Mouse (Mus musculus) lung, adult 2 months (tissue): ENCODE results near the gene Man2a1. TPM values are rescaled to one million over a fixed set of nuclear protein-coding genes. Genes with fewer than 3 reads are reported as not detected.

ENCODE experiments used
- DNase-seq: peaks from one replicate; pipeline ENCODE4 v3.0.0; 2022
- H3K4me1 ChIP-seq: fragments of 200-500 bp; 2 replicates; pipeline ENCODE4 v1.6.1; 2011; ENCODE audit warnings: low read length; ENCODE audit not compliant: control insufficient read depth, insufficient read depth
- H3K4me3 ChIP-seq: fragments of 200-500 bp; replicated peaks from 2 replicates; pipeline ENCODE3; 2011; ENCODE audit warnings: low read depth, mild to moderate bottlenecking, control low read depth, low read length; ENCODE audit errors: extremely low read depth
- CTCF ChIP-seq: fragments of 200-500 bp; IDR thresholded peaks from 2 replicates; pipeline ENCODE4 v1.5.1; 2011; ENCODE audit warnings: mild to moderate bottlenecking, low read length, control low read depth; ENCODE audit not compliant: insufficient read depth
- POLR2A ChIP-seq: fragments of 200-500 bp; IDR thresholded peaks from 2 replicates; pipeline ENCODE4 v1.6.1; 2011; ENCODE audit warnings: low read depth, mild to moderate bottlenecking, control low read depth, low read length, borderline replicate concordance; ENCODE audit errors: extremely low read depth
- WGBS: fragments of 180-500 bp; shearing (Covaris S2); methylation state at CpG from one replicate; pipeline ENCODE4 v1.1.7; 2018; 5-methylcytosine and 5-hydroxymethylcytosine counted together
- polyA plus RNA-seq: library from polyadenylated mRNA; depleted of rRNA; stranded (reverse); fragments of >200 nt; gene quantifications from 2 replicates; pipeline ENCODE4 v1.2.3, GENCODE M21; 2012

The Man2a1 gene
- polyA plus RNA-seq, 1 experiment: 16.9 TPM

DNA sequence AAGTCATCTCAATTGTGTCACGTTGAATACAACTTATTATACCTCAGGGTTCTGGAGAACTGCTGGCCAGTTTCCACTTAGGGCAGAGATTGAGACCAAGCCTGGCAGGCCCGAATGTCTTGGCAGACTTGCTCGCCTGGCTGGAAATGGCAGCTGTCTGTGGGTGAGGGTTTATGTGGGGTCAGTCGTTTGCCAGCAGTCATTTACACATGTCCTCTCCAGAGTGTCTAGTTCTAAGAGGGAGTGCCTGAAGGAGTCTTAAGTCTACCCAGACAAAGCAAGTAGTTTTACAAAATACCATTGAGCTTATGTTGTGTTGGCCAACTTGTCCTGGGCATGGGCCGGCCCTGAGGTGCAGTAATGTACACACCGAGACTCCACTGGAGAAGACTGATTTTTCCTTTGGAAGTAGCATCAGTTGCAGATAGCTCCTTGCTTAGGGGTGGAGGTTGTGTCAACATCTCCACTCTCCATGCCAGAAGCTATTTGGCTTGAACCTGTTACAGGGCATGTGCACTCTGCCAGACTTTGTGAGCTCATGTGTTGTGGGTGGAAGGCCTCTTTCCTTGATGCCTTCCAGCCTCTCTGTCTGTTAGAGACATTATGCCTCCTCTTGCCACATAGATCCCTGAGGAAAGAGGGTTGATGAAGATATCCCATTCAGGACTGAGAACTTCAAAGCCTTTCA is 84.8 kb downstream of the Man2a1 start:
- TF ChIP-seq POLR2A: no peak
- no peak for TF ChIP-seq CTCF
- H3K4me3 ChIP-seq: no peak overlapping the region
- peaks cover 20% of the 10 kb centered on the region for H3K4me1 ChIP-seq
- 38% methylated on average over 6 of the region's 6 CpGs for WGBS
- peak; percentile 39 for DNase-seq

- WGBS: 97% methylated on average over 3 of the region's 3 CpGs
- H3K4me3 ChIP-seq: no peak overlapping the region
- TF ChIP-seq POLR2A (no peak), CTCF (no peak)
- DNase-seq: no peak
- H3K4me1 ChIP-seq: peaks cover 11% of the 10 kb centered on the region
Observed at GRCm38 (mm10) chr17:64689614-64690013, 89.1 kb downstream of the Man2a1 start.

GRCm38 (mm10) chr17:64697277-64697831 is 96.8 kb downstream of the Man2a1 start:
- WGBS: 94% methylated on average over 10 of the region's 10 CpGs
- Histone ChIP-seq H3K4me1 (no peaks in the 10 kb centered on the region), H3K4me3 (no peak overlapping the region)
- TF ChIP-seq POLR2A: no peak
- TF ChIP-seq CTCF: no peak
- DNase-seq: no peak

DNA sequence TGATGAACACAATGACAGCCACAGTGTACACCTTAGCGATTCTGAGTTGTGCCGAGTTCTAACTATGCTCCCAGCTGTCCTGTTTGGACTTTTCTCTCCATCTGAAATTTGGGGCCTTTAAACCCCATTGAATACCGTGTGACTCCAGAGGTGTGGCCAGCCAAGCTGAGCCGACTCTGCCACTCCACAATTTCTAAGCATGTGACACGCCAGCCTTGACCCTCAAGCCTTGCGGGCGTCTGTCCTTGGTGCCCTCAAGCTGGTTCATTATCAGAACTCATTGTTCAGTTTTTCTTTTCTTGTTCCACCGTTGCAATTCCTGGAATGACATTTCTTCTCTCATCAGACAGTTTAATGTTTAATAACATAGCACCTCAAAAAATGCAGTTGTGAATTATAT is 98.0 kb downstream of the Man2a1 start:
- DNase-seq: no peak
- H3K4me1 ChIP-seq: peaks cover under 1% of the 10 kb centered on the region; the same call in 1 of the 2 replicates
- WGBS: 80% methylated on average over 8 of the region's 8 CpGs
- TF ChIP-seq CTCF (no peak), POLR2A (no peak)
- no peak overlapping the region for H3K4me3 ChIP-seq

DNA sequence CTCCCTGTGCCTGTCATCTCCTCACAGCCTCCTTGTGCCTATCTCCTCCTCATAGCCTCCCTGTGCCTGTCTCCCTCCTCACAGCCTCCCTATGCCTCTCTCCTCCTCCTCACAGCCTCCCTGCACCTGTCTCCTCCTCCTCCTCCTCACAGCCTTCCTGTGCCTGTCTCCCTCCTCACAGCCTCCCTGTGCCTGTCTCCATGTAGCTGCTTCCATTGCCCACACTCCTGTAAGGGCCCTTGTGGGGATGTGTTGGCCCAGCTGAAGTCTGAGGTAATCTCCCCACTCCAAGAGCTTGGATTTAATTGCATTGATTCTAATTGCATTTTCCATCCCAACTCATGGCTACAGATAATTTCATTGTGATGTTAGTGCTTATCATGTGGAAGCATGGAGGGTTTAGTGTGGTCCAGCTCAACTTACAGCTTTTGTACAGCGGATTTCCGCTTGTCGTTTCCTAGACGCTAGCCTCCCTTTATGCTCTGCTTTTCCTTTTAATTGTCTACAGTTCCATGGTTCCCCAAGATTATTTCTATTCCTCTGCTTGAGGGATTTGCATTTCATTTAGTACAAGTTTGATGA is 103.2 kb downstream of the Man2a1 start:
- WGBS: 91% methylated on average over 4 of the region's 4 CpGs
- Histone ChIP-seq H3K4me3 (no peak overlapping the region), H3K4me1 (peaks cover 3% of the 10 kb centered on the region; the same call in 1 of the 2 replicates)
- DNase-seq: no peak
- no peak for TF ChIP-seq CTCF
- TF ChIP-seq POLR2A: no peak

GRCm38 (mm10) chr17:64707529-64707928 is 107.0 kb downstream of the Man2a1 start:
- no peak for DNase-seq
- WGBS: 95% methylated on average over 6 of the region's 6 CpGs
- TF ChIP-seq CTCF: no peak
- no peak for TF ChIP-seq POLR2A
- Histone ChIP-seq H3K4me1 (peaks cover 3% of the 10 kb centered on the region; the same call in 1 of the 2 replicates), H3K4me3 (no peak overlapping the region)

DNA sequence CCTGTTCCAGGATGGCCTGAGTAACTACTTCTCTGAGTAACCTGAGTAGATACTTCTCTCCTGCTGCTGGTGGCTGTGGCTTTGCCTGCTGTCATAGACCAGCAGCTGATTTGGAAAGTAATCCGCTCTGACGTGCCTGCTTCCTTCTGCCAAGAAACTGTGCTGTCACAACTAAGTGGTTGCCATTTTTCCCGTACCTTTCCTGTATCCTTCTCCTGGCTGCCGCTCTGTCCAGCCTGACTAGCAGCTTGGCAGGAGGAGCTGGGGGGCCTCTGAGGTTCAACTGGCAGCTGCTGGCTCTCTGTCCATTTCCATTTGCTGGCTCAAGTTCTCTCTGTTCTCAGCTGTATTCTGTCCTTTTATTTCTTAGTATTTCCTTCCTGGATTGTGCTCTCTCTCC is 115.8 kb downstream of the Man2a1 start:
- H3K4me3 ChIP-seq: no peak overlapping the region
- DNase-seq: peak; percentile 34
- WGBS: 59% methylated on average over 4 of the region's 4 CpGs
- no peaks in the 10 kb centered on the region; the same call in 1 of the 2 replicates for H3K4me1 ChIP-seq
- TF ChIP-seq CTCF: no peak
- no peak for TF ChIP-seq POLR2A

- DNase-seq: no peak
- WGBS: 85% methylated on average over 5 of the region's 5 CpGs
- TF ChIP-seq POLR2A (no peak), CTCF (no peak)
- Histone ChIP-seq H3K4me3 (no peak overlapping the region), H3K4me1 (no peaks in the 10 kb centered on the region; the same call in 1 of the 2 replicates)
Observed at GRCm38 (mm10) chr17:64719760-64720159, 119.2 kb downstream of the Man2a1 start.

DNA sequence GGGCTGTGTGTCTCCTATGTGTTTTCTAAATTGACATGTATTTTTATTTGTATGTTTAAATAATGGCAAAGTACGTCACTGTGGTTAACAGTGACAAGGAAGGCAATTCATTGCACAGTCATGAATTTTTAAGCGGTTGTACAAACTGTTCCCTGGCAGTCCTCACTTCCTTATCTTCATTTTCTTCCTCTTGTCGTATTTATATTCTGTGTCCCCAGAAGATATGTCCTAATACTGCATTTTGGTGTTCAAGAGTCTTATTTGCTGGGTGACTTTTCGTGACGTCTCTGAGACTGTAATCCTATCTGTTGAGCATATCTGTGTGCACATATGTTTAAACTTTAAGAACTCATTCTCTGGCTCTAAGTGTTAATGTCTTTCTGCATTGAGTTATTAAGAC is 120.6 kb downstream of the Man2a1 start:
- H3K4me1 ChIP-seq: peaks cover 2% of the 10 kb centered on the region
- no peak for DNase-seq
- 51% methylated on average over 5 of the region's 5 CpGs for whole genome bisulfite sequencing
- TF ChIP-seq POLR2A: no peak
- no peak for TF ChIP-seq CTCF
- H3K4me3 ChIP-seq: no peak overlapping the region

- no peak for TF ChIP-seq CTCF
- no peak for TF ChIP-seq POLR2A
- H3K4me3 ChIP-seq: no peak overlapping the region
- 71% methylated on average over 1 of the region's 1 CpGs for WGBS
- H3K4me1 ChIP-seq: peaks cover 2% of the 10 kb centered on the region
- DNase-seq: no peak
Observed at GRCm38 (mm10) chr17:64723162-64723561, 122.6 kb downstream of the Man2a1 start.
